Mouse (Mus musculus) right cerebral cortex, postnatal 10 days (tissue): Measurements from ENCODE around the gene Ica1.

Experiments
- DNase-seq, 2 experiments: peaks; one replicate each; pipeline ENCODE4 v3.0.0; 2021; ENCODE audit warnings: low spot score in 2 of 2

The Ica1 gene

GRCm38 (mm10) chr6:8744273-8744785 is 34.0 kb downstream of the Ica1 start:
- no peak for DNase-seq

GRCm38 (mm10) chr6:8742449-8742848 is 35.8 kb downstream of the Ica1 start:
- DNase-seq = no peak

- DNase-seq = no peak
These were observed 36.6 kb downstream of the Ica1 start for GRCm38 (mm10) chr6:8741659-8742058.

- DNase-seq = no peak
These were observed 38.2 kb downstream of the Ica1 start for GRCm38 (mm10) chr6:8740092-8740491.

GRCm38 (mm10) chr6:8738396-8738795 is 39.9 kb downstream of the Ica1 start:
- DNase-seq = no peak

GRCm38 (mm10) chr6:8736493-8736820 is 41.8 kb downstream of the Ica1 start:
- DNase-seq = no peak

GRCm38 (mm10) chr6:8735657-8736492 is 42.4 kb downstream of the Ica1 start:
- DNase-seq = peak; percentile 80 to 87

GRCm38 (mm10) chr6:8735044-8735443 is 43.2 kb downstream of the Ica1 start:
- no peak for DNase-seq

- DNase-seq = no peak
These were observed 45.8 kb downstream of the Ica1 start for GRCm38 (mm10) chr6:8732492-8732891.

- DNase-seq = no peak
These were observed 46.6 kb downstream of the Ica1 start for GRCm38 (mm10) chr6:8731656-8732191.

GRCm38 (mm10) chr6:8730433-8730832 is 47.9 kb downstream of the Ica1 start:
- no peak for DNase-seq

GRCm38 (mm10) chr6:8727806-8728205 is 50.5 kb downstream of the Ica1 start:
- no peak for DNase-seq

GRCm38 (mm10) chr6:8725610-8726009 is 52.7 kb downstream of the Ica1 start:
- DNase-seq = no peak

- no peak for DNase-seq
These were observed 58.6 kb downstream of the Ica1 start for GRCm38 (mm10) chr6:8719692-8720091.

GRCm38 (mm10) chr6:8717967-8718366 is 60.3 kb downstream of the Ica1 start:
- no peak for DNase-seq

- DNase-seq = no peak
These were observed 61.7 kb downstream of the Ica1 start for GRCm38 (mm10) chr6:8716539-8716938.

GRCm38 (mm10) chr6:8711246-8711645 is 67.0 kb downstream of the Ica1 start:
- DNase-seq = no peak

- peak; percentile 38 to 42 for DNase-seq
These were observed 83.4 kb downstream of the Ica1 start for GRCm38 (mm10) chr6:8694636-8695514.

GRCm38 (mm10) chr6:8693926-8694635 is 84.2 kb downstream of the Ica1 start:
- no peak for DNase-seq

- DNase-seq = peak; percentile 28 to 46
These were observed 85.0 kb downstream of the Ica1 start for GRCm38 (mm10) chr6:8693141-8693881.
